Mouse (Mus musculus) MEL (cell line): Measurements from ENCODE around the gene Camta1.

Source experiments
- POLR2A ChIP-seq, 2 experiments: IDR thresholded peaks; 2 replicates each; pipeline ENCODE4 v1.6.1; 2011 to 2012; ENCODE audit warnings: low read length in 2 of 2, mild to moderate bottlenecking in 2 of 2, control low read depth in 1 of 2, improper control_type of control experiment in 1 of 2, low read depth in 1 of 2, moderate library complexity in 1 of 2; ENCODE audit not compliant: control insufficient read depth in 1 of 2, insufficient read depth in 1 of 2, poor library complexity in 1 of 2
- TBP ChIP-seq: IDR thresholded peaks from 2 replicates; pipeline ENCODE4 v1.8.0; 2011; ENCODE audit warnings: low read depth, low read length, improper control_type of control experiment

- no peak for TF ChIP-seq POLR2A (IDR thresholded peaks at IDR 0.05; ENCODE audit: control insufficient read depth in 1 of 2, insufficient read depth in 1 of 2, low read depth in 1 of 2, low read length in 2 of 2, poor library complexity in 1 of 2)
- TF ChIP-seq TBP: no peak
Measured at GRCm38 (mm10) chr4:151037800-151038199, 823.9 kb downstream of the Camta1 start.
